Mouse (Mus musculus) kidney, embryonic 14.5 days (tissue): ENCODE data around the gene Cep68. TPM values are rescaled to one million over a fixed set of nuclear protein-coding genes. Genes with fewer than 3 reads are reported as not detected.
"Not testable (repeated sequence)": the region's sequence is repeated elsewhere in the genome, so short reads cannot be mapped to it uniquely, and the experiment has no call there.

Source experiments
- ATAC-seq: fragments of 200-750 bp; cut with Nextera tagmentation; 2 replicates; pipeline ENCODE4 v1.8.0; 2017; ENCODE audit warnings: moderate number of reproducible peaks, mild to moderate bottlenecking, moderate TSS enrichment, moderate library complexity; ENCODE audit not compliant: low FRiP score, low TSS enrichment
- H3K27ac ChIP-seq: fragments of 300-500 bp; sonication (generic); 2 replicates; pipeline ENCODE4 v1.5.1; 2014; ENCODE audit warnings: low read depth, mild to moderate bottlenecking, low read length, moderate library complexity, mixed read lengths
- H3K27me3 ChIP-seq: fragments of 300-500 bp; sonication (generic); 2 replicates; pipeline ENCODE4 v1.6.1; 2014; ENCODE audit warnings: mild to moderate bottlenecking, low read length; ENCODE audit not compliant: control insufficient read depth, insufficient read depth
- H3K36me3 ChIP-seq: fragments of 300-500 bp; sonication (generic); 2 replicates; pipeline ENCODE4 v1.6.1; 2014; ENCODE audit warnings: low read length, mixed read lengths; ENCODE audit not compliant: control insufficient read depth, insufficient read depth
- H3K4me1 ChIP-seq: fragments of 300-500 bp; sonication (generic); 2 replicates; pipeline ENCODE4 v1.6.1; 2014; ENCODE audit warnings: low read length, mixed read lengths; ENCODE audit not compliant: control insufficient read depth, insufficient read depth
- H3K4me2 ChIP-seq: fragments of 300-500 bp; sonication (generic); replicated peaks from 2 replicates; pipeline ENCODE4 v1.6.1; 2014; ENCODE audit warnings: low read depth, mild to moderate bottlenecking, low read length
- H3K4me3 ChIP-seq: fragments of 300-500 bp; sonication (generic); 2 replicates; pipeline ENCODE4 v1.5.1; 2014; ENCODE audit warnings: mild to moderate bottlenecking, low read length
- H3K9ac ChIP-seq: fragments of 300-500 bp; sonication (generic); 2 replicates; pipeline ENCODE4 v1.6.1; 2014; ENCODE audit warnings: low read depth, mild to moderate bottlenecking, low read length, moderate library complexity
- H3K9me3 ChIP-seq: fragments of 300-500 bp; sonication (generic); 2 replicates; pipeline ENCODE4 v1.6.1; 2016; ENCODE audit warnings: low read length; ENCODE audit not compliant: control insufficient read depth
- WGBS: fragments of 180-500 bp; shearing (Covaris S2); extraction: QIAGEN DNeasy Blood & Tissue Kit; methylation state at CpG from one replicate; pipeline ENCODE4 v1.1.7; 2014; 5-methylcytosine and 5-hydroxymethylcytosine counted together
- polyA plus RNA-seq: library from polyadenylated mRNA; unstranded; fragments of >200 nt; fragmentation: Nextera tagmentation; extraction: Ambion mirVana; gene quantifications from 2 replicates; pipeline ENCODE4 v1.2.1, GENCODE M21; 2014

Cep68 gene
- polyA plus RNA-seq, 1 experiment from 2014 or later, result 40.8 TPM

DNA sequence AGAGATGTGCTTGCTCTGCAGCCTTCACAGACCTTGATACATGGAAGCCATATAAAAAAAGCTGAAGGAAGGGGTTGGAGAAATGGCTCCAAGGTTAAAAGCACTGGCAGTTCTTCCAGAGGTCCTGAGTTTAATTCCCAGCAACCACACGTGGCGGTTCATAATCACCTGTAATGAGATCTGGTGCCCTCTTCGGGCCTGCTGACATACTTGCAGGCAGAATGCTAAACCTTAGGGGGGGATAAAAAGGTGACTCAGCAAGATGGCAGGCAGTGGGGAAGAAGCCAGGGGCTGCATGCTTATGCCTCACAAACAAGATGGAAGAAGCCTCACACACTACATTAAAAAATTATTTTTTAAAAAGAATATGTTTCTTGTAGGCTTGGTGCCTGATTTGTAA, 15.0 kb downstream of the Cep68 start:
- H3K4me3 ChIP-seq, result no peak overlapping the region
- 68% methylated on average over 3 of the region's 3 CpGs for whole genome bisulfite sequencing
- no peak overlapping the region for H3K4me2 ChIP-seq
- no peaks in the 10 kb centered on the region for H3K4me1 ChIP-seq
- ATAC-seq, result no peak
- H3K9ac ChIP-seq, result no peak overlapping the region
- H3K36me3 ChIP-seq, result peaks cover 90% of the 10 kb centered on the region
- H3K9me3 ChIP-seq, result no peaks in the 10 kb centered on the region
- H3K27me3 ChIP-seq, result no peaks in the 10 kb centered on the region
- H3K27ac ChIP-seq, result no peak overlapping the region

DNA sequence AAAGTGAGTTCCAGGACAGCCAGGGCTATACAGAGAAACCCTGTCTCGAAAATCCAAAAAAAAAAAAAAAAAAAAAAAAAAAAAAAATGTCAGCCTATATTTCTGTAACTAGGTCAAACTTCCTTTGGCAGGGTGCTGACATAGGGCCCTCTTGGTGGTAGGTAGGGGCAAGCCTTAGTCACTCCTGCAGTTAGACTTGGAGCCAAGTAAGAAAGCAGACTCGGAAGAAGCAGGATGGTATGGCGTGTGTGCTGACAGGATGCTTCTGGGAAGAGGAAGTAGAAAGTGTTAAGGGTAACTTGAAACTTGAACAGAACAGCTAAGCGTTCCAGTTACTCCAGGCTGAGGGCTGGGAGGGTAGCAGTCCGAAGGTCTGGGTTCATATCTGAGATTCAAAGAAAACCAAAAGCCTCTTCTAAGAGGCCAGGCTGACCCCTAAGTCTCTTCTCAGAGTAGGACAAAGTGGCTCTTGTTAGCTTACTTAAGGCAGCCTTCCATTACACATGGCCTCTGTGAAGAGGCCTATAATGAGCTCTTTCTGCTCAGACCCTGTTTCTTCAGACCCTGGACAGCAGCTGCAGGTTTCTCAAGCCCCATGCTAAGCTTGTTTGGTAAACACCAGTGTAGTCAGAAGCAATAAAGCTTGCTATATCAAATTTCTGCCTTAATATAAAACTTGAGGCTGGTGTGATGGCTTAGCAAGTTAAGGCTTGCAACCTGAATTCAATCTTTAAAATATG, 17.0 kb downstream of the Cep68 start:
- Histone ChIP-seq H3K4me3 (no peak overlapping the region), H3K36me3 (peaks cover 88% of the 10 kb centered on the region), H3K27ac (no peak overlapping the region), H3K4me1 (no peaks in the 10 kb centered on the region), H3K27me3 (no peaks in the 10 kb centered on the region), H3K9ac (no peak overlapping the region), H3K9me3 (no peaks in the 10 kb centered on the region), H3K4me2 (no peak overlapping the region)
- WGBS, result 71% methylated on average over 4 of the region's 5 CpGs
- no peak for ATAC-seq

DNA sequence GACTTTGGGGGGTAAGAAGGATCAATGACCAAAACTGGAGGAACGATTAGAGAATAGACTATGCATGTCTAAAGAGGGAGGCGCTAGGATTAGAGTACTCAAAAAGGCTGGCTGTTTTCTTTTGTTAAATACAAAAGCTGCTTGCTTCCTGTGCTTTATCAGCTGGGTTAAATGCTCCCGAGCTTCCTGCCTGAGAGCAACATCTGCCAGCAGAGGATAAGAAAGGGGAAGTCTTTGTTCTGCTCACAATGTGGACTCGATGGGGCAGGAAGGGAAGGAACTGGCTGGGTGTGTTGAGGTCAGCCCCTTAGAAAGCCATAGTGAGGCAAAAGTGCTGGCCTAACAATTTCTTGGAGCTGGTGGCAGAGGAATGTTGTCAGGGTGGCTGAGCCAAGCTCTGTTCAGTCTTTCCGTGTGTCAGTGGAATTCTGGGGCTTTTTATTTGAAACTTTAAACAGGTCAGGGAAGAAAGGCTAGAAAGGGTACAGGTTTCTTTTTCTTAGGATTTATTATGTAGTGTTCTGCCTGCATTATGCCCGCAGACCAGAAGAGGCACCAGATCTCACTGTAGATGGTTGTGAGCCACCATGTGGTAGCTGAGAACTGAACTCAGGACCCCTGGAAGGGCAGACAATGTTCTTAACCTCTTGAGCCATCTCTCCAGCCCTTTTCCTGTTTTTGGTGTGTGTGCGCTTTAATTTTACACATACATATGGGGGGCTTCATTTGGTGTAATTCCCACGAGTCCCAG, 17.9 kb downstream of the Cep68 start:
- no peaks in the 10 kb centered on the region for H3K9me3 ChIP-seq
- no peak overlapping the region for H3K9ac ChIP-seq
- H3K4me1 ChIP-seq, result no peaks in the 10 kb centered on the region
- H3K4me2 ChIP-seq, result no peak overlapping the region
- peak; percentile 61; the same call in 1 of the 2 replicates for ATAC-seq
- H3K27me3 ChIP-seq, result no peaks in the 10 kb centered on the region
- H3K27ac ChIP-seq, result peak overlapping the region; percentile 55; the same call in 1 of the 2 replicates
- H3K36me3 ChIP-seq, result peaks cover 79% of the 10 kb centered on the region
- 73% methylated on average over 8 of the region's 8 CpGs for WGBS
- no peak overlapping the region for H3K4me3 ChIP-seq

DNA sequence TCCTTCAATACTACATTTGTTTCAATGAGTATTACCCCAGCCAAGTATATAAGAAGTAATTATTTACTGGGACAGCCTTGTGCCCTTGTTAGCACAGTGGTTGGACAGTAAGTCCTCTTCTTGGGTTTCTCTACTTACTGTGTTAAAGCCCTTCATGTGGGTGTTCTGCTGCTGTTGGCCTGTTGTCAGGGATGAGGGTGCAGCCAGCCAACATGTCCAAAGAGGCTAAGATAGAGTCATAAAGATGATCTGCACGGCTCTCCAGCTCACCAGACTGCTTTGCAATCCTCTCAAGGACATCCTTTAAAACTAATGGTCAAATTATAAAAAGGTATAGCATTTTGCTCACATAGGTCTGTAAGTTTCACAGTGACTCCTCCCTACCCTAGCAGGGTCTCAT, 18.9 kb downstream of the Cep68 start:
- ATAC-seq, result no peak
- Histone ChIP-seq H3K36me3 (peaks cover 78% of the 10 kb centered on the region), H3K4me2 (no peak overlapping the region), H3K4me1 (no peaks in the 10 kb centered on the region), H3K9me3 (no peaks in the 10 kb centered on the region), H3K4me3 (no peak overlapping the region), H3K27ac (no peak overlapping the region; the same call in 1 of the 2 replicates), H3K27me3 (no peaks in the 10 kb centered on the region), H3K9ac (no peak overlapping the region)
- WGBS, result 91% methylated on average over 1 of the region's 1 CpGs

DNA sequence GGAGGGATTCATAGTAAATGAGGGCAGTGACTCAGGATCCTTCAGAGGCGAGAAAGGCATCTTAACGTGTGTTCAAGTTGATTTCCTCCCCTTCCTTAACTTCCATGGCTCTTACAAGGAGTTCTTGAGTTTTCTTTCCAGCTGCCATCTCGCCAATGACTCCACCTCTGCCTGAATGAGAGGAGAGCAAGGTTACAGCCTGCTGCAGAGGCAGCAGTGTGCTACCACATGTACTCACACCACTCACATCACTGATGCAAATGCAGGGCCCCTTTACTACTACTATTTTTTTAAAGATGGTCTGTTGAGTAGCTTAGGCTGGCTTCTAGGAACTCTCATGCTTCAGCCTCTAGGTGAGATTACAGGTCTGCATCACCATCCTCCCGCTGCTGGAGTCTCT, 19.9 kb downstream of the Cep68 start:
- Histone ChIP-seq H3K4me2 (no peak overlapping the region), H3K36me3 (peaks cover 77% of the 10 kb centered on the region), H3K4me3 (no peak overlapping the region), H3K9me3 (no peaks in the 10 kb centered on the region), H3K9ac (no peak overlapping the region), H3K27me3 (no peaks in the 10 kb centered on the region), H3K27ac (no peak overlapping the region), H3K4me1 (no peaks in the 10 kb centered on the region)
- WGBS, result 90% methylated on average over 4 of the region's 4 CpGs
- ATAC-seq, result no peak

DNA sequence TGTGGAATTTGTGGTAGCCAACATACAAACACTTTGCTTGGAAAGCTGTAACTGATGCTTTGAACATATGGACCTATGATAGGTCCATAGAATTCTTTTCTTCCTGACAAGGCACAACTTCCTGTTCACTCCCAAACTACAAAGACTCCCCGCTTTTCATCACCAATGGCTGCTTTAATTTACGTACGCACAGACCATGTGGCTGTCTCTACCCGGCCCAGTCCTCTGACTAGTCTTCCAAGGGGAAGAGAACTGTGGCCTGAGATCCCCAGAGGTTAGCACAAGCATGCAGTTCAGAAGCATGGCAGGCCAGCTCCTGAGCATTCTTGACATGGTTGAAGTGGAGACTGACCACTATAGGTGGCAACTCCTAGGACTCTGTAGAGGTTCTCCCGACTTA, 20.6 kb downstream of the Cep68 start:
- Histone ChIP-seq H3K4me1 (no peaks in the 10 kb centered on the region), H3K27me3 (no peaks in the 10 kb centered on the region), H3K36me3 (peaks cover 77% of the 10 kb centered on the region), H3K4me2 (no peak overlapping the region), H3K27ac (no peak overlapping the region), H3K9ac (no peak overlapping the region), H3K9me3 (no peaks in the 10 kb centered on the region), H3K4me3 (no peak overlapping the region)
- 70% methylated on average over 5 of the region's 5 CpGs for WGBS
- no peak for ATAC-seq

DNA sequence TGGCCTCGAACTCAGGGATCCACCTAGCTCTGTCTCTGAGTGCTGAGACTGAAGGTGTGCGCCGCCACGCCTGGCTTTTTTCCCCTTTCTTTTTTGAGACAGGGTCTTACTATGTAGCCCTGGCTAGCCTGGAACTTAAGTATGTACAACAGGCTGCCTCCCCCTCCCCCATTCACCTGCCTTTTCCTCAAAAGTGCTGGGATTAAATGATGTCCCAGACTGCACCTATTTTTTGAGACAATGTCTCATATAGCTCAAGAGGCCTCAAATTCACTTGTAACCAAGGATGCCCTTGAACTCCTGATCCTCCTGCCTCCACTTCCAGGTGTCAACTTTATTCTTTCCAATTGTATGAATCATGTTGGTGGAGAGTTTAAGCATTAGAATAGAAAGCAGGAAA, 23.3 kb downstream of the Cep68 start:
- ATAC-seq, result no peak
- H3K4me1 ChIP-seq, result no peaks in the 10 kb centered on the region
- no peaks in the 10 kb centered on the region for H3K9me3 ChIP-seq
- WGBS, result 98% methylated on average over 4 of the region's 4 CpGs
- H3K27me3 ChIP-seq, result no peaks in the 10 kb centered on the region
- H3K4me2 ChIP-seq, result no peak overlapping the region
- H3K36me3 ChIP-seq, result peaks cover 78% of the 10 kb centered on the region
- no peak overlapping the region for H3K9ac ChIP-seq
- no peak overlapping the region for H3K4me3 ChIP-seq
- H3K27ac ChIP-seq, result no peak overlapping the region

DNA sequence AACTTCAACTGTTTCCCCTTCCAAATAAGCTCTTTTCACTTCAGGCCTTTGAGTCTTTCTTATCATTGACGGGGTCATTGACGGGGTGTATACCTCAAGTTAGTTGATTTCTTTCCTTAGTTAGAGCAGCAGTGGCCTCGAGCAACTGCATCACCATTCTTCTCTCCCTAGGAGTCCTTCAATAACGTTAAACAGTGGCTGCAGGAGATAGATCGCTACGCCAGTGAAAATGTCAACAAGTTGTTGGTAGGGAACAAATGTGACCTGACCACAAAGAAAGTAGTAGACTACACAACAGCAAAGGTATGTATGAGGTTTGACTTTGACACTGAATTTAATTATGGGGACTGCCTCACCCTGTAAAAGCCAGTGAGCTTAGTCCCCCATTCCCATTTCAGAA, 25.0 kb downstream of the Cep68 start:
- 85% methylated on average over 6 of the region's 6 CpGs for WGBS
- ATAC-seq, result no peak
- H3K36me3 ChIP-seq, result peaks cover 73% of the 10 kb centered on the region

DNA sequence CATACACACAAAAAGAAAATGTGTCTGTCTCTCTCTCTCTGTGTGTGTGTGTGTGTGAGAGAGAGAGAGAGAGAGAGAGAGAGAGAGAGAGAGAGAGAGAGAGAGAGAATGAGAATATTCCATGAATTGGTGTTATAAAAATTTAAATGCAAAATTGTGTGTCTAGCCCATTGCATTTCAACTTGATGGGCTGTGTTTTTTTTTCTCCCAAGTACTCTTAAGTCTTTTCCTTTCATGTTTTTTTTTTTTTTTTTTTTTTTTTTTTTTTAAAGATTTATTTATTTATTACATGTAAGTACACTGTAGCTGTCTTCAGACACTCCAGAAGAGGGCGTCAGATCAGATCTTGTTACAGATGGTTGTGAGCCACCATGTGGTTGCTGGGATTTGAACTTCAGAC, 27.6 kb downstream of the Cep68 start:
- H3K9me3 ChIP-seq, H3K27ac ChIP-seq, H3K4me2 ChIP-seq, H3K27me3 ChIP-seq, H3K4me3 ChIP-seq, H3K4me1 ChIP-seq, H3K9ac ChIP-seq, ATAC-seq: not testable (repeated sequence)
- WGBS, result 60% methylated on average over 1 of the region's 1 CpGs
- H3K36me3 ChIP-seq, result peaks cover 74% of the 10 kb centered on the region

More for the DNA sequence above, 25.0 kb downstream of the Cep68 start:
- no peaks in the 10 kb centered on the region for H3K27me3 ChIP-seq
- H3K27ac ChIP-seq, result no peak overlapping the region
- H3K4me1 ChIP-seq, result no peaks in the 10 kb centered on the region
- H3K4me2 ChIP-seq, result no peak overlapping the region
- H3K4me3 ChIP-seq, result no peak overlapping the region
- no peaks in the 10 kb centered on the region for H3K9me3 ChIP-seq
- no peak overlapping the region for H3K9ac ChIP-seq
